Mouse (Mus musculus) adrenal gland, postnatal 25 days (tissue): Measurements from ENCODE around the gene Spcs3. TPM values are rescaled to one million over a fixed set of nuclear protein-coding genes. Genes with fewer than 3 reads are reported as not detected.

Source experiments
- DNase-seq: peaks from one replicate; pipeline ENCODE4 v3.0.0; 2021; ENCODE audit warnings: mixed read lengths
- total RNA-seq: library from RNA; stranded (reverse); gene quantifications from 2 replicates; pipeline ENCODE4 v1.2.3, GENCODE M21; 2021

Gene Spcs3
- total RNA-seq, 1 experiment from 2014 or later, result 58.2 TPM

GRCm38 (mm10) chr8:54508096-54508456 lies 21.7 kb downstream of the Spcs3 start:
- DNase-seq, result no peak

GRCm38 (mm10) chr8:54507428-54508095 lies 22.2 kb downstream of the Spcs3 start:
- DNase-seq, result peak; percentile 55

- DNase-seq, result no peak
Measured at GRCm38 (mm10) chr8:54505060-54505459, 24.7 kb downstream of the Spcs3 start.

- DNase-seq, result no peak
Measured at GRCm38 (mm10) chr8:54503104-54503503, 26.7 kb downstream of the Spcs3 start.

- DNase-seq, result no peak
Measured at GRCm38 (mm10) chr8:54493915-54494314, 35.9 kb downstream of the Spcs3 start.

- DNase-seq, result peak; percentile 44
Measured at GRCm38 (mm10) chr8:54493110-54493509, 36.7 kb downstream of the Spcs3 start.

- DNase-seq, result no peak
Measured at GRCm38 (mm10) chr8:54491934-54492333, 37.9 kb downstream of the Spcs3 start.

- no peak for DNase-seq
Measured at GRCm38 (mm10) chr8:54491057-54491690, 38.6 kb downstream of the Spcs3 start.

- no peak for DNase-seq
Measured at GRCm38 (mm10) chr8:54488437-54488836, 41.4 kb downstream of the Spcs3 start.

- no peak for DNase-seq
Measured at GRCm38 (mm10) chr8:54486555-54487273, 43.1 kb downstream of the Spcs3 start.

Other genes starting within 250 kb of the Spcs3 start
- 0.46 TPM in 1 of 2 replicates, not detected in the other for gene Asb5, start 418 bp downstream of the Spcs3 start, total RNA-seq
- 0.52 TPM in 1 of 2 replicates, not detected in the other for gene Spata4, start 70.8 kb upstream of the Spcs3 start, total RNA-seq